Mouse (Mus musculus) MN1 (cell line): ENCODE measurements around the gene Olfr994.

Experiments used
- DNase-seq: peaks from one replicate; pipeline ENCODE4 v3.0.0-alpha.2; 2016; ENCODE audit warnings: low spot score

Olfr994 gene

GRCm38 (mm10) chr2:85436351-85436750, at the start of gene Olfr994:
TSS of gene Olfr994 (minus strand) at chr2:85436451.
- DNase-seq: no peak

GRCm38 (mm10) chr2:85466801-85467325, 30.6 kb upstream of the Olfr994 start:
- no peak for DNase-seq

- no peak for DNase-seq
Observed at GRCm38 (mm10) chr2:85443539-85443938, 7.3 kb upstream of the Olfr994 start, which contains the start of gene Olfr995. TSS of gene Olfr995 (minus strand) at chr2:85443639.

- DNase-seq: no peak
Observed at GRCm38 (mm10) chr2:85442546-85442945, 6.3 kb upstream of the Olfr994 start.

GRCm38 (mm10) chr2:85425893-85426292, 10.4 kb downstream of the Olfr994 start:
- no peak for DNase-seq

- DNase-seq: no peak
Observed at GRCm38 (mm10) chr2:85414777-85415176, 21.5 kb downstream of the Olfr994 start, which contains the start of gene Olfr993. TSS of gene Olfr993 (minus strand) at chr2:85414877.

- DNase-seq: no peak
Observed at GRCm38 (mm10) chr2:85409369-85409768, 26.9 kb downstream of the Olfr994 start, which contains the start of gene Olfr992. TSS of gene Olfr992 (minus strand) at chr2:85409469.
